Mouse (Mus musculus) cerebellum, adult 2 months (tissue): ENCODE data around the gene 1700088E04Rik.

Experiments used
- CTCF ChIP-seq: fragments of 200-500 bp; IDR thresholded peaks from 2 replicates; pipeline ENCODE4 v1.5.1; 2011; ENCODE audit warnings: low read depth, mild to moderate bottlenecking, control low read depth, low read length, moderate library complexity, borderline replicate concordance; ENCODE audit not compliant: insufficient read depth
- POLR2A ChIP-seq: fragments of 200-500 bp; IDR thresholded peaks from 2 replicates; pipeline ENCODE4 v1.6.1; 2011; ENCODE audit warnings: low read length, control low read depth, borderline replicate concordance; ENCODE audit not compliant: insufficient read depth

DNA sequence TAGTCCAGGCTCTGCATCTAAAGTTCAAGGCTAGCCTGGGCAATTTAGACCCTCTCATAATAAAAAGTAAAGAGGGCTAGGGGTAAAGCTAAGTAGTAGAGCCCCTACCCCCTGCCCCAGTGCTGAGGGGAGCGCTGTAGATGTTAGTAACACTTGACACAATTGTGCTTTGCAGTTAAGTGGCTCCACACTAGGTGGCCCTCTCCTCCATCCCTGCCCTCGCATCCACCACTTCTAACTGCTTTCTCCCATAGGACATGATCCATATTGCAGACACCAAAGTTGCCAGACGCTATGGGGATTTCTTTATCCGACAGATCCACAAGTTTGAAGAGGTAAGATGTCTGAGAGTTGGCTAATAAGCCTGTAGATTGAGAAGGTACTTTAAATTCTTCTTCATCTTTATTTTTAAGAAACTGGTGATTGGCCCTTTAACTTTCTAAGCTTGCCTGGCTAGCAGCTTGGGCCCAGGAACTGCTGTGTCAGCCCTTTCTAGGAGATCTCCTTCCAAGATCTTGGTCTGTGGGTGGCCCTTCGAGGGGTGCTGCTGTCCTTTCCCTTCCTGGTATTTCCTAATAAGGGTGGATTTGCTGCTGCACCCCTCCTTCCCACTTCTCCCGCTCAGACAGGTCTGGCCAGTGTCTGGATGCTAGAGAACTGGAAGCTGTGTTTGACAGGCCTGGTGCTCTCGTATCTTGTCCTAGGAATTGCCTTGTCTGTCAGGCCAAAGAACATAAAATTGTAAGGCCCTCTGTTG, 47.8 kb downstream of the 1700088E04Rik start:
- TF ChIP-seq POLR2A: no peak
- peak; percentile 74 for TF ChIP-seq CTCF
